Comparison of ENCODE assay signal across 8 mouse cellular contexts in genomic region chr6:89008614-89009171, GRCm38 (mm10).
A peak's percentile ranks its signal among the peaks of the same experiment; 100 is the strongest.
DNase-seq lines count a peak whose midpoint lies in the region; ATAC-seq and TF ChIP-seq lines count a peak whose summit lies in the region.

No protein-coding gene starts in this region.

- ATAC-seq in forebrain, postnatal 0 days = peak; percentile 65
- ATAC-seq in hindbrain, embryonic 11.5 days (ENCODE audit: low FRiP score) = peak; percentile 80
- peak; percentile 75 for ATAC-seq in limb, embryonic 14.5 days (ENCODE audit: low FRiP score, low read depth)
- peak; percentile 67 for ATAC-seq in midbrain, embryonic 15.5 days (replicated peaks)
- no peak for ATAC-seq in frontal cortex, adult (ENCODE audit: low TSS enrichment)

- H3K27me3 ChIP-seq in forebrain, postnatal 0 days (ENCODE audit: insufficient read depth, low read length) = peaks cover 8% of the 10 kb centered on the region
- H3K27me3 ChIP-seq in hindbrain, embryonic 11.5 days (ENCODE audit: control insufficient read depth, insufficient read depth, low read length) = no peaks in the 10 kb centered on the region
- no peaks in the 10 kb centered on the region for H3K27me3 ChIP-seq in limb, embryonic 14.5 days (ENCODE audit: control insufficient read depth, insufficient read depth, low read length)
- H3K27me3 ChIP-seq in midbrain, embryonic 15.5 days (replicated peaks) = no peaks in the 10 kb centered on the region

- WGBS in forebrain, postnatal 0 days = 3% methylated on average over 18 of the region's 18 CpGs
- under 1% methylated on average over 18 of the region's 18 CpGs for WGBS in hindbrain, embryonic 11.5 days
- WGBS in limb, embryonic 14.5 days = 2% methylated on average over 18 of the region's 18 CpGs
- 2% methylated on average over 18 of the region's 18 CpGs for WGBS in midbrain, embryonic 15.5 days

- H3K9me3 ChIP-seq in forebrain, postnatal 0 days (ENCODE audit: low read length) = peaks cover 5% of the 10 kb centered on the region; the same call in 1 of the 2 replicates
- no peaks in the 10 kb centered on the region for H3K9me3 ChIP-seq in hindbrain, embryonic 11.5 days (ENCODE audit: control insufficient read depth, low read length)
- no peaks in the 10 kb centered on the region for H3K9me3 ChIP-seq in limb, embryonic 14.5 days (ENCODE audit: control insufficient read depth, low read length)
- H3K9me3 ChIP-seq in midbrain, embryonic 15.5 days = no peaks in the 10 kb centered on the region

- H3K36me3 ChIP-seq in forebrain, postnatal 0 days (ENCODE audit: insufficient read depth) = no peaks in the 10 kb centered on the region
- H3K36me3 ChIP-seq in hindbrain, embryonic 11.5 days (ENCODE audit: control insufficient read depth, insufficient read depth, low read length) = no peaks in the 10 kb centered on the region
- H3K36me3 ChIP-seq in limb, embryonic 14.5 days (ENCODE audit: control insufficient read depth, insufficient read depth, low read length) = no peaks in the 10 kb centered on the region
- no peaks in the 10 kb centered on the region for H3K36me3 ChIP-seq in midbrain, embryonic 15.5 days (replicated peaks)

- H3K4me1 ChIP-seq in forebrain, postnatal 0 days (ENCODE audit: insufficient read depth) = peaks cover 11% of the 10 kb centered on the region
- peaks cover 25% of the 10 kb centered on the region for H3K4me1 ChIP-seq in hindbrain, embryonic 11.5 days (replicated peaks; ENCODE audit: control insufficient read depth, insufficient read depth, low read length)
- peaks cover 3% of the 10 kb centered on the region for H3K4me1 ChIP-seq in limb, embryonic 14.5 days (ENCODE audit: control insufficient read depth, insufficient read depth, low read length)
- H3K4me1 ChIP-seq in midbrain, embryonic 15.5 days = peaks cover 55% of the 10 kb centered on the region

- peak overlapping the region; percentile 26 for H3K4me2 ChIP-seq in forebrain, postnatal 0 days (ENCODE audit: low read depth)
- peak overlapping the region; percentile 22 for H3K4me2 ChIP-seq in hindbrain, embryonic 11.5 days (replicated peaks; ENCODE audit: low read depth, low read length)
- H3K4me2 ChIP-seq in limb, embryonic 14.5 days (replicated peaks; ENCODE audit: low read depth, low read length, severe bottlenecking) = peak overlapping the region; percentile 56
- peak overlapping the region; percentile 35 for H3K4me2 ChIP-seq in midbrain, embryonic 15.5 days

- TF ChIP-seq CTCF in forebrain, postnatal 0 days (IDR thresholded peaks at IDR 0.05; ENCODE audit: low read depth) = no peak

- no peak overlapping the region for H3K9ac ChIP-seq in forebrain, postnatal 0 days
- no peak overlapping the region for H3K9ac ChIP-seq in hindbrain, embryonic 11.5 days (ENCODE audit: low read depth, low read length)
- 0 out of 2 replicates have a peak overlapping the region, but pooled peaks have one; percentile 25 for H3K9ac ChIP-seq in limb, embryonic 14.5 days (ENCODE audit: low read depth, low read length, severe bottlenecking)
- no peak overlapping the region; the same call in 1 of the 2 replicates for H3K9ac ChIP-seq in midbrain, embryonic 15.5 days

- no peak overlapping the region; the same call in 1 of the 2 replicates for H3K27ac ChIP-seq in forebrain, postnatal 0 days (ENCODE audit: low read depth, low read length)
- H3K27ac ChIP-seq in hindbrain, embryonic 11.5 days (ENCODE audit: low read depth, low read length) = peak overlapping the region; percentile 96
- no peak overlapping the region for H3K27ac ChIP-seq in limb, embryonic 14.5 days (replicated peaks; ENCODE audit: low read depth, low read length)
- H3K27ac ChIP-seq in midbrain, embryonic 15.5 days = peak overlapping the region; percentile 77

- TF ChIP-seq POLR2A in limb, embryonic 14.5 days (IDR thresholded peaks at IDR 0.05; ENCODE audit: borderline replicate concordance, extremely low read depth, insufficient read depth, insufficient read length) = no peak

- peak; percentile 26 to 53 for DNase-seq in urinary bladder, adult 18-20 months (ENCODE audit: low spot score in 2 of 2)
- DNase-seq in urinary bladder, adult 2 months (ENCODE audit: low spot score) = no peak
- peak; percentile 37 for DNase-seq in forebrain, postnatal 0 days
- DNase-seq in hindbrain, embryonic 11.5 days (ENCODE audit: low spot score) = peak; percentile 81
- peak; percentile 26 for DNase-seq in limb, embryonic 14.5 days (ENCODE audit: low spot score)
- DNase-seq in thymus, postnatal 4 days = peak; percentile 71

- H3K4me3 ChIP-seq in forebrain, postnatal 0 days (ENCODE audit: low read depth, low read length) = 0 out of 2 replicates have a peak overlapping the region, but pooled peaks have one; percentile 1
- no peak overlapping the region for H3K4me3 ChIP-seq in hindbrain, embryonic 11.5 days (ENCODE audit: low read depth, low read length)
- H3K4me3 ChIP-seq in limb, embryonic 14.5 days (replicated peaks; ENCODE audit: low read length) = peak overlapping the region; percentile 18
- H3K4me3 ChIP-seq in midbrain, embryonic 15.5 days = no peak overlapping the region

Comparison
In these comparisons a context has a peak if more than half of its experiments do, and no peak if none do; other contexts are left out.
1. H3K27ac ChIP-seq: peak in hindbrain, embryonic 11.5 days (single experiment) and midbrain, embryonic 15.5 days (single experiment); none in forebrain, postnatal 0 days (single experiment) and limb, embryonic 14.5 days (single experiment).
2. H3K4me3 ChIP-seq: peak in forebrain, postnatal 0 days (single experiment) and limb, embryonic 14.5 days (single experiment); none in hindbrain, embryonic 11.5 days (single experiment) and midbrain, embryonic 15.5 days (single experiment).
3. Peak in every context shown above with its lines, with median percentiles within 50 percentile points of each other: H3K4me2 ChIP-seq.